Mouse (Mus musculus): ENCODE measurements around the gene Ubqln1. TPM values are rescaled to one million over a fixed set of nuclear protein-coding genes. Genes with fewer than 3 reads are reported as not detected.
A peak's percentile ranks its signal among the peaks of the same experiment; 100 is the strongest.

The Ubqln1 gene
- polyA plus RNA-seq, 1 experiment from 2014 or later: 95.5 TPM

DNA sequence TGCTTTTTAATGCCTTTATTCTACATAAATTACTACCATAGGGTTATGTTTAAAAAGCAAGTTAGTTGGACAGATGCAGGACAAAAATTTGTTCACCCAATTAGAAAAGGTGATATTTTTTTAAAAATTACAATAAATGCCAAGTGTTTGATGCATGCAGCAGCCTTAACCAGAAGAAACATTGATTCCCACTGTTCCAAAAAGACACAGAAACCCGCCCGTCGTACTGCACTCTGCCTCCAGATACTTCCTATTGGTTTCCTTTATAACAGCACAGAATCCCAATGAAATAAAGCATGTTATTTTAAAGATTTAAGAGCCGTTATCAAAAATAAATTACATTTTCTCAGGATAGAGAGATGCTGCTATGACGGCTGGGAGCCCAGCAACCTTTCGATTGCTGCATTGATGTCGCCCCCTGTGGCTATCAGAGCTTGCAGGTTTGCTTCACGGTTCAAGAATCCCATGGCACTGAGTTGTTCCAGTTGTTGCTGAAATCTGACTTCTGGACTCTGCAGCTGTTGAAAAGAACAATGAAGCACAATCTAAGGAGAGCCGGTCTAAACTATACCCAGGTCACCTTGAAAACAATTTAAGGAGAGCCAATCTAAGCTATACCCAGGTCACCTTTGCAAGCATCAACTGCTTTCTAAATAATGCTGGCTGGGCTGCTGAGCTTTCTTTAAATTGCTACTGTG lies 37.8 kb downstream of the Ubqln1 start:
- no peak overlapping the region for H3K4me3 ChIP-seq (ENCODE audit: low read depth, low read length)
- 91% methylated on average over 9 of the region's 9 CpGs for WGBS
- peaks cover 35% of the 10 kb centered on the region for H3K36me3 ChIP-seq (ENCODE audit: control insufficient read depth, insufficient read depth, low read length)
- no peak overlapping the region for H3K9ac ChIP-seq (ENCODE audit: low read depth, low read length)
- DNase-seq (ENCODE audit: low spot score) (no peak), ATAC-seq (replicated peaks; ENCODE audit: low FRiP score) (no peak)
- H3K4me2 ChIP-seq: no peak overlapping the region
- no peaks in the 10 kb centered on the region for H3K27me3 ChIP-seq (replicated peaks; ENCODE audit: control insufficient read depth, insufficient read depth, low read length)
- no peaks in the 10 kb centered on the region for H3K4me1 ChIP-seq (replicated peaks; ENCODE audit: control insufficient read depth, insufficient read depth, low read length)
- no peak overlapping the region for H3K27ac ChIP-seq (ENCODE audit: low read depth, low read length)
- H3K9me3 ChIP-seq (ENCODE audit: control insufficient read depth, low read length): no peaks in the 10 kb centered on the region

DNA sequence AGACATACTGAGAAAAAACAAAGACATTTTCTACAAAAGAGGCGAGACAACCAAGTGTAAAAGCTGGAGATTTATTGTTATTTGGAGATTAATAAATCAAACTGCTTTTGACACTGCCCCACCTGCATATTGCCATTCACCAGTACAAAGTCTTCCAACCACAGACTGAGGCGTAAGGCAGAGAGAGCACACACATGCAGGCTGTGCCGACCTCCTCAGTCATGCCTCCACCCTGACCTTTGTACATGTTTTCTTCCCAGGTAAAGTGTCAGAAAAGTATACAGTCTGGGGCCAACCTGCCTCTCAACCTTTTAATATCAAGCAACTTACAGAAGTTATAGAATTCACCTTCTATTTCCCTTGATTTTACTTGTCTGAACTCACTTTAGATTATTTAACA lies 39.3 kb downstream of the Ubqln1 start:
- 90% methylated on average over 3 of the region's 3 CpGs for WGBS
- ATAC-seq (replicated peaks; ENCODE audit: low FRiP score) (no peak), DNase-seq (ENCODE audit: low spot score) (no peak)
- no peak overlapping the region for H3K4me3 ChIP-seq (ENCODE audit: low read depth, low read length)
- H3K36me3 ChIP-seq (ENCODE audit: control insufficient read depth, insufficient read depth, low read length): peaks cover 34% of the 10 kb centered on the region
- H3K4me2 ChIP-seq: no peak overlapping the region
- H3K9me3 ChIP-seq (ENCODE audit: control insufficient read depth, low read length): no peaks in the 10 kb centered on the region
- H3K4me1 ChIP-seq (replicated peaks; ENCODE audit: control insufficient read depth, insufficient read depth, low read length): no peaks in the 10 kb centered on the region
- H3K27me3 ChIP-seq (replicated peaks; ENCODE audit: control insufficient read depth, insufficient read depth, low read length): no peaks in the 10 kb centered on the region
- H3K9ac ChIP-seq (ENCODE audit: low read depth, low read length): no peak overlapping the region
- H3K27ac ChIP-seq (ENCODE audit: low read depth, low read length): no peak overlapping the region

DNA sequence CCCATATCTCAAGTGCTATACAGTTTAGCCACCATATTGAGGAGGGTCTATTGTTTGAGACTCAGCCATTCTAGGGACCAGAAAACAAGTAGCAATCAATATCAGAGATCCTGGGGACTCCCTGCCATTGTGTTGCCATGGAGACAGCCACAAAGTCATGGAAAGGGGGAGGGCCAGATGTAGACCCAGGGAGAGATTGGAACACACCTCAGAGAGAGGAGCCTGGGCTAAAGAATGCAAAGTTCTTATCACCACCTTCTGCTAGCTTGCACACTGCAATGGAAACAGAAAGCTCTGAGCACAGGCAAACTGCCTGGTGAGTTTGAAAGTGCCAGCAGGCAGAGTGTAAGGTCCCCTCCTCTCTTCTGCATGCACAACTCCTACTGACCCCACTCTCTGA lies 47.3 kb downstream of the Ubqln1 start:
- no peaks in the 10 kb centered on the region for H3K27me3 ChIP-seq (replicated peaks; ENCODE audit: control insufficient read depth, insufficient read depth, low read length)
- H3K4me3 ChIP-seq (ENCODE audit: low read depth, low read length): no peak overlapping the region
- ATAC-seq (replicated peaks; ENCODE audit: low FRiP score): no peak
- no peak for DNase-seq (ENCODE audit: low spot score)
- no peak overlapping the region for H3K9ac ChIP-seq (ENCODE audit: low read depth, low read length)
- H3K4me1 ChIP-seq (replicated peaks; ENCODE audit: control insufficient read depth, insufficient read depth, low read length): no peaks in the 10 kb centered on the region
- peaks cover 11% of the 10 kb centered on the region for H3K36me3 ChIP-seq (ENCODE audit: control insufficient read depth, insufficient read depth, low read length)
- no peak overlapping the region for H3K27ac ChIP-seq (ENCODE audit: low read depth, low read length)
- H3K4me2 ChIP-seq: no peak overlapping the region
- no peaks in the 10 kb centered on the region for H3K9me3 ChIP-seq (ENCODE audit: control insufficient read depth, low read length)

DNA sequence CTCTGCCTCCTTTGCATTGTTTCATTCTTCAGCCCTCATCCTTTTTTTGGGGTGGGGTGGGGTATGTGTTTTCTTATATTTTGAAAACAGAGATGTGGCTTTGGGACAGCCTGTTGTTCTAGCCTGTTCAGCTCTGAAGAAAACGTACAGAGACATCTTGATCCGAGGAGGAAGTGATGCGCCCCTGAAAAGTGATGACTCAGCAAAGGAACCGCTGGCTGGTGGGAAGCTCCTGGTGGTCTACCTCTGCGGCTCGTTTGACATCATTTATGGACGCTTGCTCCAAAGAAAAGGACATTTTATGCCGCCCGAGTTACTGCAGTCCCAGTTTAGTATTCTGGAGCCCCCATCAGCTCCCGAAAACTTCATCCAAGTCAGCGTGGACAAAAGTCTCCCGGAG lies 52.1 kb downstream of the Ubqln1 start:
- Histone ChIP-seq H3K4me3 (ENCODE audit: low read depth, low read length) (no peak overlapping the region), H3K27me3 (replicated peaks; ENCODE audit: control insufficient read depth, insufficient read depth, low read length) (no peaks in the 10 kb centered on the region), H3K4me2 (no peak overlapping the region), H3K4me1 (replicated peaks; ENCODE audit: control insufficient read depth, insufficient read depth, low read length) (no peaks in the 10 kb centered on the region), H3K27ac (ENCODE audit: low read depth, low read length) (no peak overlapping the region), H3K9ac (ENCODE audit: low read depth, low read length) (no peak overlapping the region), H3K36me3 (ENCODE audit: control insufficient read depth, insufficient read depth, low read length) (peaks cover 28% of the 10 kb centered on the region), H3K9me3 (ENCODE audit: control insufficient read depth, low read length) (no peaks in the 10 kb centered on the region)
- 89% methylated on average over 12 of the region's 12 CpGs for WGBS
- ATAC-seq (replicated peaks; ENCODE audit: low FRiP score) (no peak), DNase-seq (ENCODE audit: low spot score) (no peak)

DNA sequence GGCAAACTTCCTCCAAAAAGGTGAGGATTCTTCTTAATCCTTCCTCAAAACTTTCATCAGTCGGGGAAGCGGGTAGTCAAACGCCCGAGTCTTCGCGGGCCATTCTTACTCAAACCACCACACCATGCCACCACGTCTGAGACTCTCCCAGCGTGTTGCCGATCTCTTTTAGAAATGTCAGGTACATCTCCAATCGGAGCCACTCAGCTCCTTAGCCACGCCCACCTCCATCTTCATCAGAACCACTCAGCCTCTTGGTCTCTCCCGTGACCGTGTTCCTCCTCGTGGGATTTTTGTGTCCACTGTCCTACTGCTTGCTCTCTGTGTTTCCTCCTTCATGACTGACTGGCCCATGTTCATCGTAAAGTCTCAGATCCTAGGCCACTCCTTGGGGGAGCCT lies 54.7 kb downstream of the Ubqln1 start:
- Histone ChIP-seq H3K9ac (ENCODE audit: low read depth, low read length) (no peak overlapping the region), H3K4me1 (replicated peaks; ENCODE audit: control insufficient read depth, insufficient read depth, low read length) (peaks cover 5% of the 10 kb centered on the region), H3K4me3 (ENCODE audit: low read depth, low read length) (no peak overlapping the region), H3K27me3 (replicated peaks; ENCODE audit: control insufficient read depth, insufficient read depth, low read length) (no peaks in the 10 kb centered on the region), H3K4me2 (no peak overlapping the region), H3K9me3 (ENCODE audit: control insufficient read depth, low read length) (no peaks in the 10 kb centered on the region), H3K36me3 (ENCODE audit: control insufficient read depth, insufficient read depth, low read length) (peaks cover 28% of the 10 kb centered on the region), H3K27ac (ENCODE audit: low read depth, low read length) (no peak overlapping the region)
- 93% methylated on average over 15 of the region's 15 CpGs for WGBS
- no peak for ATAC-seq (replicated peaks; ENCODE audit: low FRiP score)
- DNase-seq (ENCODE audit: low spot score): no peak

DNA sequence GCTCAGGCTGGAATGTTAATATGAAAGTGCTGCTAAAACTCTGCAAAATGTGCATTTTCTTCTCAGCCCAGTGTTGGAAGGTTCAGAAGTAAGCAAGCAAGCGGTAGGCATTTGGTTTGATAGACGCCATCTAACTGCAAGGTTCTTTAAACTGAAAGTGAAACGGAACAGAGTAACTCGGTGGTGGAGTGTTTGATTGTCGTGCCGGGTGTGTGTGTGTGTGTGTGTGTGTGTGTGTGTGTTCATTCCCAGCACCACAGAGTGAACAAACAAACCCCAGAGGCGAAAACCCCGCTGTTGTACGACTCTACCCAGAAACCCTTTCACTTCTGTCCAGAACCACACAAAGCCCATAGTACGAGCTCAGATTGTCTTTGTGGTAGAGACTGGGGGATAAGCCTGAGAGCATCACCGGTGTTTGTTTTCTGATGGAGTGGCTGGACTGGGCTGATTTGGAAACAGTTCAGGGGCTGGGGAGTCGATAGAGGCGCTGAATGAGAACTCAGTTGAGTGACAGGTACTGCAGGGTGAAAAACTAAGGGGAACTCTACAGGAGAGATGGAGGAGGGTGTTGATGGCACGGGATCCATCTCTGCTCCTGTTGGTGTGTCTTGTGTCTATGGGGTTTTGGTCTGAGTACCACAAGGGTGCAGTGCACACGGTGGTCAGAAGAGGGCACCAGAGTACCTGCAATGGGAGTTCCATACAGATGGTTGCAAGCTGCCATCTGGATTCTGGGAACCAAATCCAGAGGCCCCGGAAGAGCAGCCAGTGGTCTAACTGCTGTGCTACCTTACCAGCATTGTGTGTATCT lies 57.1 kb downstream of the Ubqln1 start:
- no peaks in the 10 kb centered on the region for H3K9me3 ChIP-seq (ENCODE audit: control insufficient read depth, low read length)
- H3K27me3 ChIP-seq (replicated peaks; ENCODE audit: control insufficient read depth, insufficient read depth, low read length): no peaks in the 10 kb centered on the region
- 5% methylated on average over 16 of the region's 16 CpGs for whole genome bisulfite sequencing
- peak overlapping the region; percentile 96 for H3K4me3 ChIP-seq (ENCODE audit: low read depth, low read length)
- peaks cover 18% of the 10 kb centered on the region for H3K36me3 ChIP-seq (ENCODE audit: control insufficient read depth, insufficient read depth, low read length)
- peak overlapping the region; percentile 56 for H3K27ac ChIP-seq (ENCODE audit: low read depth, low read length)
- peak overlapping the region; percentile 76 for H3K9ac ChIP-seq (ENCODE audit: low read depth, low read length)
- ATAC-seq (replicated peaks; ENCODE audit: low FRiP score): peak; percentile 53
- peaks cover 5% of the 10 kb centered on the region for H3K4me1 ChIP-seq (replicated peaks; ENCODE audit: control insufficient read depth, insufficient read depth, low read length)
- DNase-seq (ENCODE audit: low spot score): peak; percentile 82
- peak overlapping the region; percentile 95 for H3K4me2 ChIP-seq

DNA sequence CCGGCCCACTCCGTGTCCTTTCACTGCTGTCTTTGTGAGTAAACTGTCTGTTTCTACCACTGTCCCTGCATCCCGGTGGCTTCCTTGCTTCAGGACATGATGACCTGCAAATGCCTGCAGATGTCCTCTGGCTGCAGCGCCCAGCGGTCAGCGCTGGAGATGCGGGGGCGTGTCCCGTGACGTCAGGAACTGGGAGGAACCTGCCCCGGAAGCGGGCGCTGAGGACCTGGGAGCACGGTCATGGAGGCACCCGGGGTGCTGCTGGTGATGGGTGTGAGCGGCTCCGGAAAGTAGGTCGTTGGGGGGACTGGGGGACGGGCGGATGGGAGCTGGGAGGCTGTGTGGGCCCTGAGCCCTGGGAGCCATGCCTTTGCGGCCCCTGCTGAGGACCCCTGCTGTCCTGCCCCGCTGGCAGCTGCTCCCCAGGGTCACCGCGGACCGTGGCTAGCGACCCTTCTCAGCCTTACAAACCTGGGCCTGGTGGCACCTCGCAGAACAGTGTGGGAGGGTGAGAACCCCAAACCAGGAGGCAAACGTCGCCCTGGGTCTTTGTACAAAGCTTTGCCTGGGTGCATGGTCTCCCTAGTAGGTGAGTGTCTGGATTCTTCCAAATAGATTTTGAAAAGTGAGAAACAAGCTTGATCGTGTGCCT lies 57.9 kb downstream of the Ubqln1 start, which contains the start of gene Idnk:
TSS of gene Idnk (plus strand) at position 203 of the 652 bp plus-strand sequence.
- H3K27ac ChIP-seq (ENCODE audit: low read depth, low read length): peak within 1 kb of the TSS; percentile 56
- H3K9me3 ChIP-seq (ENCODE audit: control insufficient read depth, low read length): no peaks in the 10 kb centered on the region
- H3K27me3 ChIP-seq (replicated peaks; ENCODE audit: control insufficient read depth, insufficient read depth, low read length): no peaks in the 10 kb centered on the region
- peaks cover 5% of the 10 kb centered on the region for H3K4me1 ChIP-seq (replicated peaks; ENCODE audit: control insufficient read depth, insufficient read depth, low read length)
- H3K4me2 ChIP-seq: peak within 1 kb of the TSS; percentile 95
- WGBS: under 1% methylated on average over 30 of the region's 30 CpGs
- H3K9ac ChIP-seq (ENCODE audit: low read depth, low read length): peak within 1 kb of the TSS; percentile 76
- ATAC-seq (replicated peaks; ENCODE audit: low FRiP score): peak; percentile 87
- peak; percentile 88 for DNase-seq (ENCODE audit: low spot score)
- H3K4me3 ChIP-seq (ENCODE audit: low read depth, low read length): peak within 1 kb of the TSS; percentile 96
- H3K36me3 ChIP-seq (ENCODE audit: control insufficient read depth, insufficient read depth, low read length): peaks cover 17% of the 10 kb centered on the region

DNA sequence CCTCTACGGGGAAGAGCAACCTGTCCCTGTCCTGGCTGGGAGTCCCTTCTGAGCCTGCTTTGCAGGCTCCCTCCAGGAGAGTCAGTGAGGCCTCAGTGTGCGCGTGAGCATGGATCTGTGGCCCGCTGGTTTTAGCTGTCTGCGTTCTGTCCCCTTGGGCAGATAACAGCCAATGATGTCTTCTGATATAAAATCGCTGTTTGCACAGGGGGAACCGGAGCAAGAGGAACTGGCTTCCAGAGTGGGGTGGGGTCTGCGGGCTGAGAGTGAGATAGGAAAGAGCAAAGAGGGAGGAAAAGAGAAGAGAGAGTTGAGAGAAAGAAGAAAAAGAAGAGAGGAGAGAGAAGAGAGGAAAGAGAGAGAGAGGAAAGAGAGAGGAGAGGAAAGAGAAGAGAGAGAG lies 58.4 kb downstream of the Ubqln1 start:
- no peaks in the 10 kb centered on the region for H3K9me3 ChIP-seq (ENCODE audit: control insufficient read depth, low read length)
- DNase-seq (ENCODE audit: low spot score) (no peak), ATAC-seq (replicated peaks; ENCODE audit: low FRiP score) (peak; percentile 21; the same call in 1 of the 2 replicates)
- peak overlapping the region; percentile 76 for H3K9ac ChIP-seq (ENCODE audit: low read depth, low read length)
- H3K27ac ChIP-seq (ENCODE audit: low read depth, low read length): no peak overlapping the region
- peak overlapping the region; percentile 96 for H3K4me3 ChIP-seq (ENCODE audit: low read depth, low read length)
- H3K4me1 ChIP-seq (replicated peaks; ENCODE audit: control insufficient read depth, insufficient read depth, low read length): peaks cover 5% of the 10 kb centered on the region
- H3K27me3 ChIP-seq (replicated peaks; ENCODE audit: control insufficient read depth, insufficient read depth, low read length): no peaks in the 10 kb centered on the region
- 14% methylated on average over 8 of the region's 8 CpGs for WGBS
- peaks cover 17% of the 10 kb centered on the region for H3K36me3 ChIP-seq (ENCODE audit: control insufficient read depth, insufficient read depth, low read length)
- peak overlapping the region; percentile 95 for H3K4me2 ChIP-seq
